Mouse (Mus musculus) midbrain, embryonic 12.5 days (tissue): ENCODE measurements around the gene Dpysl4. TPM values are rescaled to one million over a fixed set of nuclear protein-coding genes. Genes with fewer than 3 reads are reported as not detected.
A peak's percentile ranks its signal among the peaks of the same experiment; 100 is the strongest.

ENCODE experiments used
- ATAC-seq: fragments of 200-750 bp; cut with Nextera tagmentation; 2 replicates; pipeline ENCODE4 v1.8.0; 2017; ENCODE audit warnings: low read depth, moderate TSS enrichment, moderate library complexity; ENCODE audit not compliant: low FRiP score
- H3K27ac ChIP-seq: fragments of 300-500 bp; sonication (generic); replicated peaks from 2 replicates; pipeline ENCODE4 v1.5.1; 2016; ENCODE audit warnings: mild to moderate bottlenecking
- H3K27me3 ChIP-seq: fragments of 300-500 bp; sonication (generic); 2 replicates; pipeline ENCODE4 v1.6.1; 2016; ENCODE audit warnings: mild to moderate bottlenecking
- H3K36me3 ChIP-seq: fragments of 300-500 bp; sonication (generic); 2 replicates; pipeline ENCODE4 v1.6.1; 2016
- H3K4me1 ChIP-seq: fragments of 300-500 bp; sonication (generic); 2 replicates; pipeline ENCODE4 v1.6.1; 2016
- H3K4me2 ChIP-seq: fragments of 300-500 bp; sonication (generic); replicated peaks from 2 replicates; pipeline ENCODE4 v1.6.1; 2016; ENCODE audit warnings: mild to moderate bottlenecking, moderate library complexity
- H3K4me3 ChIP-seq: fragments of 300-500 bp; sonication (generic); 2 replicates; pipeline ENCODE4 v1.5.1; 2016; ENCODE audit warnings: mild to moderate bottlenecking
- H3K9ac ChIP-seq: fragments of 300-500 bp; sonication (generic); replicated peaks from 2 replicates; pipeline ENCODE4 v1.6.1; 2016; ENCODE audit warnings: mild to moderate bottlenecking, moderate library complexity
- H3K9me3 ChIP-seq: fragments of 300-500 bp; sonication (generic); 2 replicates; pipeline ENCODE4 v1.6.1; 2016; ENCODE audit warnings: mild to moderate bottlenecking
- WGBS: fragments of 180-500 bp; shearing (Covaris S2); methylation state at CpG from one replicate; pipeline ENCODE4 v1.1.7; 2016; 5-methylcytosine and 5-hydroxymethylcytosine counted together
- polyA plus RNA-seq: library from polyadenylated mRNA; unstranded; fragments of >200 nt; fragmentation: Nextera tagmentation; extraction: Ambion mirVana; gene quantifications from 2 replicates; pipeline ENCODE4 v1.2.1, GENCODE M21; 2016

Dpysl4 gene
- polyA plus RNA-seq, result 212 and 220 TPM in 2 replicates

DNA sequence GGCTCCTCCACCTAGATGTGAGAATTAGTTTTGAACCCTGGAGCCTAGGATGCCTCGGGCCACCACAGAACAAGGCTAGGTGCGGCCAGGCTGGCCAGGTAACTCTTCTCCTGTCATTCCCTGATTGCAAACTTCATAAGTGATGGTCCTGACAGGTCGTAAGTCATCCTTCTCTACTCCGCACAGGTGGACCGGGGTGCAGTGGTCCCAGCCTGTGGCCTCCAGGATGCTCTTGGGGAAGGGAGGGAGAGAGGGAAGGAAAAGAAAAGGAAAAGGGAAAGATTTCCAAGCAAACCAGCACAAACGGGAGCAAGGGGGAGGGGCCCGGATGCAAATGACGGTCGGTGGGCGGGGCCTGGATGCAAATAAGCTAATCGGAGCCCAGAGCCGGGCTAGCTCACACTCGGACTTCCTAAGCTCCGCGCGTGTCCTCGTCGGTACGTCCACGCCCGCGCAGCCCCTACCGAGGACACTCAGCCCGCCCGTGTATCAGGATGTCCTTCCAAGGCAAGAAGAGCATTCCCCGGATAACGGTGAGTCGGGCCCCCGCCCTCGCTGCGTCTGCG is at the start of gene Dpysl4:
Dpysl4 (plus strand) TSS at position 373 of the 566 bp plus-strand sequence.
- 6% methylated on average over 32 of the region's 32 CpGs for WGBS
- Histone ChIP-seq H3K27me3 (peaks cover 11% of the 10 kb centered on the region), H3K4me2 (peak within 1 kb of the TSS; percentile 72), H3K36me3 (peaks cover 21% of the 10 kb centered on the region), H3K9ac (peak within 1 kb of the TSS; percentile 88), H3K27ac (peak within 1 kb of the TSS; percentile 80), H3K9me3 (no peaks in the 10 kb centered on the region), H3K4me3 (peak within 1 kb of the TSS; percentile 71), H3K4me1 (peaks cover 32% of the 10 kb centered on the region)
- ATAC-seq, result peak; percentile 87

DNA sequence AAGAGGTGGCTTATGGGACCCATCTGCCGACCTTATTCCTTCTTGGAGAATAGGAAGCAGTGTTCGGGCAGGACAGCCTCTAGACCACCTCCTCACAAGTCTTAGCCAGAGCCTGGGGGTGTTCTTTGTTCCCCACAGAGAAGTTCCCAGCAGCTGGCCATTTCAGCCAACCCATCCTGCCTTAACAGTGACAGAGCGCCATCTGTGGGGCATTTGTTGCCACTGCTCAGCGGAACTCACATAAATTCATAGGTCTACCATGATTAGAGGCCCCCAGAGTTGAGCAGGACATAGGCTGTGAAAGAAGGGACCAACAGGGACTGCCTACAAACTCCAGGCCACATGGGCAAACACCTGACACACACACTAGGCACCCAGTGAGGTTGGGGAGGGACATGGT is 22.4 kb upstream of the Dpysl4 start:
- Histone ChIP-seq H3K4me2 (no peak overlapping the region), H3K9ac (no peak overlapping the region), H3K4me1 (no peaks in the 10 kb centered on the region), H3K36me3 (no peaks in the 10 kb centered on the region), H3K9me3 (no peaks in the 10 kb centered on the region), H3K4me3 (no peak overlapping the region), H3K27ac (no peak overlapping the region), H3K27me3 (peaks cover 10% of the 10 kb centered on the region)
- ATAC-seq, result no peak
- WGBS, result 41% methylated on average over 4 of the region's 4 CpGs

DNA sequence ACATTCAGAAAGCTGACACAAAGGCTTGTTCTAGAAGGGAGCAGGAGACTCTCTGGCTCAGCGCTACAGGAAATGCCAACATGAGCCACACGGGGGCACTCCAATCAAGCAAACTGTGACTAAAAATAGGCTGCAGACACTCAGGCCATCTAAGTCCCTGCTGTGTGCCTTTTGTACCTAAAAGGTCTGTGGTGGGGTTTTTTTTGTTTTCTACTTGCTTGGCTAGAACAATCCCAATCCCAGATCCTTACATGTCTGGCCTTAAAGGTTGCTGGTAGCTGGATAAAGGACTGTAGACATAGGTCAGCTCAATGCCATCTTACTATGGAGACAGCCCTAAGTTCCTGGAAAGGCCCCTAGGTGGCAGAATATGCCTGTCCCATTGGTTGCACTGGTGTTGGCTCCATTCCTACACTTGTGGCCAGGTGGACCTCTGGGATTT is 17.6 kb upstream of the Dpysl4 start:
- WGBS, result 0% methylated on average over 2 of the region's 2 CpGs
- Histone ChIP-seq H3K9ac (no peak overlapping the region), H3K4me2 (no peak overlapping the region), H3K27ac (no peak overlapping the region), H3K36me3 (no peaks in the 10 kb centered on the region), H3K4me3 (no peak overlapping the region), H3K4me1 (no peaks in the 10 kb centered on the region), H3K27me3 (peaks cover 16% of the 10 kb centered on the region), H3K9me3 (no peaks in the 10 kb centered on the region)
- peak; percentile 79 for ATAC-seq

DNA sequence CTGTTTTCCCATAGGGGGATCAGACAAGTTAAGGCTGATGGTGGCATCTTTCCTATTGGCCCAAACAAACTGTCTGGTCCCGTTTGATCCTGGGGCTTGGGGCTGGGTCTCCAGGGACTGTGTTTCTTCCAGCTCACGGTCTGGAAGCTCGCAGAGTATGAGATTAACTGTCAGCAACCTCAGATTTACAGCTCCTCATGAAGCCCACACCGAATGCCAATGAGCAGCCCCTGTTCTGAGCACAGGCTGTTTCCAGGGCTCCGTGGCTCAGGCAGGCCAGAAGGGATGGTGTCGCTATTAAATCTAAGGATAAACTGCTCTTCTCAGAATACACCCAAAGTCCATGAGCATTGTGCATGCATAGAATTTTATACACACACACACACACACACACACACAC is 11.6 kb upstream of the Dpysl4 start:
- Histone ChIP-seq H3K9me3 (no peaks in the 10 kb centered on the region), H3K27me3 (peaks cover 13% of the 10 kb centered on the region; the same call in 1 of the 2 replicates), H3K4me2 (no peak overlapping the region), H3K27ac (peak overlapping the region; percentile 71), H3K4me3 (no peak overlapping the region), H3K36me3 (no peaks in the 10 kb centered on the region), H3K9ac (no peak overlapping the region), H3K4me1 (peaks cover 54% of the 10 kb centered on the region)
- ATAC-seq, result no peak
- 32% methylated on average over 6 of the region's 6 CpGs for WGBS

DNA sequence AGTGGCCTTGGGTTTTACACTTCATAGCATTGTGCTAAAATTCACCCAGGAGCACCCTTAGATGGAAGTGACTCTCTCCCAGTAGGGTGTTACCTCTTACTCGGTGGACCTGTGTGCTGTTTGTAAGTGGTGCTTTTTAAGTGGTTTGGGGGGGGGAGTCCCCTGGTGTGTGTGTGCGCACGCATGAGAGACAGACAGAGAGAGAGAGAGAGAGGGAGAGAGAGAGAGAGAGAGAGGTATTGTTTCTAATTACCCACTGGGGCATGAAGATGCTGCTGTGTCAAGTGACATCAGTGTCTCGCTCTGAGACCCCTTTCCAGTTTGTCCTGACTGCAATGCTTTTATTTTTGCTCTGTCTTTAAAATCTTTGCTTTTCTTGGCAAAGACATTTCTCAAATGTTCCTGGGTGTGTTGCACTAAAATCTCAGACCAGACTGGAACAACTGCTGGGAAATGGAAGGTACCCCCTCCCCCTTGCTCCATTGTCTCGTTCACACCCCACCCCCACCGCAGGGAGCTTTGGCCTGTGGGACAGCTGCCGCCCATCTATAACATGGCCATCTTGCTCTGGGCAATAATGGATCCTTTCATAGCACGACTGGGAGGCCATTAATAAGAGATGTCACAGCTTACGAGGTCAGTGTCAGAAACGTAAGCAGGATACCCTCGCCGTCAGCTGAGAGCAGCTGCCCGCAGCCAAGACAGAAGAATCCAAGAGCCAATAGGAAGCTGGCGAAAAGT is 10.6 kb upstream of the Dpysl4 start:
- 24% methylated on average over 14 of the region's 14 CpGs for WGBS
- Histone ChIP-seq H3K4me3 (no peak overlapping the region), H3K27me3 (peaks cover 14% of the 10 kb centered on the region; the same call in 1 of the 2 replicates), H3K9me3 (no peaks in the 10 kb centered on the region), H3K36me3 (no peaks in the 10 kb centered on the region), H3K9ac (no peak overlapping the region), H3K27ac (peak overlapping the region; percentile 71), H3K4me1 (peaks cover 55% of the 10 kb centered on the region), H3K4me2 (no peak overlapping the region)
- ATAC-seq, result peak; percentile 72

DNA sequence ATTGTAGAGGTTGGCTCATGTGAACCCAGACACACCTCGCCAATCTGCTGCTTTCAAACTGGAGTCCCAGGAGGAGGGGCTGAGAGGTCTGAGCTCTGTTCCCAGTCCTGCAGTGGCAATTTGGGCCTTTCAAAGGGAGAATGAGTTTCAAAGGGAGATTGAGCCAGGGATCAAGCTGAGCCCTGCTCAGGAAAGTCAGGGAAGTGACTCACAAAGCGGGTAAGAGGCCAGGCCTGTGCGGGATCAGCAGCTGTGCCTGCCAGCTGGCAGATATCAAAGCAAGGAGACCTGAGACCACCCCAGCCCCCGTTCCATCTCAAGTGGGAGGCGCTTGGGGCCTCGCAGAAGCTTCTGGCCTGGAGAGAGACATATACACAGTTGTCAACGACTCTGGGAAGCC is 8.5 kb upstream of the Dpysl4 start:
- Histone ChIP-seq H3K27me3 (peaks cover 8% of the 10 kb centered on the region; the same call in 1 of the 2 replicates), H3K36me3 (no peaks in the 10 kb centered on the region), H3K27ac (peak overlapping the region; percentile 50), H3K4me2 (no peak overlapping the region), H3K9ac (no peak overlapping the region), H3K4me1 (peaks cover 61% of the 10 kb centered on the region), H3K9me3 (no peaks in the 10 kb centered on the region), H3K4me3 (no peak overlapping the region)
- WGBS, result 17% methylated on average over 7 of the region's 7 CpGs
- peak; percentile 25; the same call in 1 of the 2 replicates for ATAC-seq

DNA sequence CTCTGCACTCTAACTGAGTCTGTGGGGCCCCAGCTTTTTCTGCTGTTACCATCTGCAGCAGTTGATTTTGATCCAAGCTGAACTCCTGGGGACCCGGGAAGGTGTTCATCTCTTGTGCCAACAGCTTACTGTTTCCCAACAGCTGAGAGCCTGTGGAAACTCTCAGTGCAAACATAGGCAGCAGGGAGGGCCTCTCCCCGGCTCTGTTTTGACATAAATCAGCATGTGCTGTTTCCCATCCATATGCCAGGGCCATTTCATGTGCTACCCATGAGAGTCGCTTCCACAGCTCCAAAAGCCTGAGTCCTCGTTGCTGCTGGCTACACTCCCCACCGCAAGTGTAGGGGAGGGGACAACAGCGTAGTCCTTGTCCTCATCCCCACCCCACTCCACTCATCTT is 7.6 kb upstream of the Dpysl4 start:
- H3K9me3 ChIP-seq, result no peaks in the 10 kb centered on the region
- no peak for ATAC-seq
- no peaks in the 10 kb centered on the region for H3K36me3 ChIP-seq
- WGBS, result 70% methylated on average over 6 of the region's 6 CpGs
- H3K27me3 ChIP-seq, result peaks cover 11% of the 10 kb centered on the region; the same call in 1 of the 2 replicates
- H3K4me1 ChIP-seq, result peaks cover 62% of the 10 kb centered on the region
- H3K4me2 ChIP-seq, result no peak overlapping the region
- H3K4me3 ChIP-seq, result no peak overlapping the region
- no peak overlapping the region for H3K9ac ChIP-seq
- H3K27ac ChIP-seq, result peak overlapping the region; percentile 50

DNA sequence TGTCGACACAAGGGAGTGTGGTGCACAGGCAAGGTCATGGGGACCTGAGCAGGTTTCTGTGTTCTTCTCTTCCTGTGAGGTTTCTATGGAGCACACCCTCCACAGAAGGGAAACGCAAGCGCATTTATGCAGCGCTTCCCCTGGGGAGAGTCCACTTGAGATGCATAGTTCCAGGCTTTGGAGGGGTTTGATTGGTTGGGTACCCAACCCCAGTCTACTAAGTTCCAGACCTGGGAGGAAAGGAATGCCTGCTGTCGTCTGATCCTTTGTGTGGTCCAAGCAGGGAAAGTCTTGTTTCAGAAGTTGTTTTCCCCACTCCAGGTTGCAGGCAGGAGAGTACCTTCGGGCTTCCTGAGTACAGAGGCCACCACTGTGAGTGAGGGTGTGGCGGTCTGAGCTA is 6.7 kb upstream of the Dpysl4 start:
- Histone ChIP-seq H3K4me2 (no peak overlapping the region), H3K27ac (no peak overlapping the region)
- 73% methylated on average over 7 of the region's 7 CpGs for WGBS

DNA sequence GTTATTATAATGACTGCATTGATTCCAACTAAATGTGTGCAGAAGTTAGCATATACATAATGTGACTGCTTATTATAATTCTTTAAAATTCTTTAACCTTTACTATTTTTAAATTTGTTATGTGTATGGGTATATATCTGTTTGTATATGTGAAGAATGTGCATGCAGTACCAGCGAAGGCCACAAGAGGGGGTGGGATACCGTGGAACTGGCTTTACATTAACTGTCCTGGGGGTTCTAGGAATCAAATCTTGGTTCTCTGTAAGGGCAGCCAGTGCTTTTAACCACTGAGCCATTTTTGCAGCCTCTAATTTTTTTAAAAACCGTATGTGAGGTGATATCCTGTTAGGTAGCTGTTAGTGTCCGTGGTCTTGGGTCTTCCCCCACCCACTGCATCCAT is 5.1 kb upstream of the Dpysl4 start:
- Histone ChIP-seq H3K36me3 (no peaks in the 10 kb centered on the region), H3K27me3 (peaks cover 19% of the 10 kb centered on the region), H3K9ac (no peak overlapping the region), H3K4me2 (no peak overlapping the region), H3K4me1 (peaks cover 46% of the 10 kb centered on the region), H3K9me3 (no peaks in the 10 kb centered on the region), H3K4me3 (no peak overlapping the region), H3K27ac (no peak overlapping the region)
- WGBS, result 72% methylated on average over 4 of the region's 4 CpGs
- ATAC-seq, result no peak

More for the DNA sequence above, 6.7 kb upstream of the Dpysl4 start:
- no peaks in the 10 kb centered on the region for H3K36me3 ChIP-seq
- H3K9me3 ChIP-seq, result no peaks in the 10 kb centered on the region
- H3K9ac ChIP-seq, result no peak overlapping the region
- no peak overlapping the region for H3K4me3 ChIP-seq
- peaks cover 11% of the 10 kb centered on the region; the same call in 1 of the 2 replicates for H3K27me3 ChIP-seq
- no peak for ATAC-seq
- H3K4me1 ChIP-seq, result peaks cover 58% of the 10 kb centered on the region

DNA sequence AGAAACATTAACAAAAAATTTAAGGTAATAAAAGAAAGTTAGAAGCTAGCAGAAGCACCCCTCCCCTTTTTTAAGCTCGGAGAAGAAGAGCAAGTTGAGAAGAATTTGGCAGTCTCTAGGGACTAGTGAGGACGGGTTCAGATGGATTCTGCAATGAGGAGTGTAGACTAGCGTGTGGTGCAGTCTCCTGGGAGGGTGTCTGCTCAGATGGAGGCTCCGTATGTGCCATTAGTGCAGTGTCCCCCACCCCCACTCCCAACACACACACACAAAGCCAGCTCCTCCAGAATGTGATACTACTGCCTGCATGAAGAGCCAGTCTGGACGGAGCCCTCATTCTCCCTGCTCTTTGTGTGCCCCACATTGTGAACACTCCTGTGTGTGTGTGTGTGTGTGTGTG is 4.6 kb upstream of the Dpysl4 start:
- Histone ChIP-seq H3K27me3 (peaks cover 19% of the 10 kb centered on the region), H3K9ac (no peak overlapping the region), H3K36me3 (no peaks in the 10 kb centered on the region), H3K9me3 (no peaks in the 10 kb centered on the region), H3K4me3 (no peak overlapping the region), H3K4me1 (peaks cover 41% of the 10 kb centered on the region), H3K4me2 (no peak overlapping the region), H3K27ac (no peak overlapping the region)
- ATAC-seq, result no peak
- WGBS, result 74% methylated on average over 5 of the region's 5 CpGs

DNA sequence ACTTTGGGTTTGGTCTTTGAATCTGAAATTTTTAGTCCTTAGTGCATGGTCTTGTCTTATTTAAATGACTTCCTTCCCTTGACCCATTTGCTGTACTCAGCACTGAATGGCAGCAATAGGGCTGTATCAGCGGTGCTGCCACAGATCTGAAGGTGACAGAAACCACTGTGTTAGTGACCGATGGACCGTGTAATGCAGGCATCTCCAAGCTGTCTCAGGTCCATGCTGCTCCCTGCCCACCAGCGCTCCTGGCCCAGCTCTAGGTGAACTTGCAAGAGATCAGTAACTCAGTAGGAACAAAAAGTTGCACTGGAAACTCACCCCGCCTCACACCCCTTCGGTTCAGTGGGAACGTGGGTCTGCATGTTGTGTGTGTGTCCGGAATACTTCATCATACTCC is 3.5 kb upstream of the Dpysl4 start:
- H3K36me3 ChIP-seq, result no peaks in the 10 kb centered on the region
- ATAC-seq, result no peak
- peaks cover 36% of the 10 kb centered on the region for H3K4me1 ChIP-seq
- no peak overlapping the region for H3K4me3 ChIP-seq
- H3K27me3 ChIP-seq, result peaks cover 19% of the 10 kb centered on the region
- no peak overlapping the region for H3K27ac ChIP-seq
- H3K9ac ChIP-seq, result no peak overlapping the region
- H3K4me2 ChIP-seq, result no peak overlapping the region
- no peaks in the 10 kb centered on the region for H3K9me3 ChIP-seq
- WGBS, result 76% methylated on average over 8 of the region's 8 CpGs

DNA sequence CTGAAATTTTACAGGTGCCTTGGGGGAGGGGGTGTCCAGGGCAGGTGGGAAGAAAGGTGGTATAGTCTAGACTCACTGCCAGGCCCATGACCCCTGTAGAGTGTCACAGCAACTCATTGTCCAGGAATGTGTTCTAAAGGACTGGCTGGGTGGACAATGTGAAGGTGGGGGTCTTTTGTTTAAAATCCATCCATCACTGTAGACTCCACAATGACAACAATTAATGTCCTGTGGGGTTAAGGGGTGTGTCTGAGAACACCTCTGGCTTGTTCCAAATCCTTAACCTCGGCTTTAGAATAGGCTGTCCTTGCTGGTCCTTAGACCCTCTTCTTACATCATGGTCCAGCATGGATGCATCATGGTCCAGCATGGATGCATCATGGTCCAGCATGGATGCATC is 1.5 kb upstream of the Dpysl4 start:
- H3K4me1 ChIP-seq, result peaks cover 32% of the 10 kb centered on the region

More for the DNA sequence above, 1.5 kb upstream of the Dpysl4 start:
- 67% methylated on average over 1 of the region's 1 CpGs for WGBS
- H3K4me2 ChIP-seq, result no peak overlapping the region
- no peak overlapping the region for H3K9ac ChIP-seq
- peaks cover 11% of the 10 kb centered on the region for H3K27me3 ChIP-seq
- no peaks in the 10 kb centered on the region for H3K9me3 ChIP-seq
- no peak overlapping the region for H3K4me3 ChIP-seq
- H3K36me3 ChIP-seq, result peaks cover 7% of the 10 kb centered on the region
- no peak for ATAC-seq
- H3K27ac ChIP-seq, result no peak overlapping the region
